Mouse (Mus musculus) intestine, embryonic 14.5 days (tissue): Measurements from ENCODE around the gene Gm37240. TPM values are rescaled to one million over a fixed set of nuclear protein-coding genes. Genes with fewer than 3 reads are reported as not detected.
A peak's percentile ranks its signal among the peaks of the same experiment; 100 is the strongest.
"Not testable (repeated sequence)": the region's sequence is repeated elsewhere in the genome, so short reads cannot be mapped to it uniquely, and the experiment has no call there.

Experiments used
- ATAC-seq: fragments of 200-750 bp; cut with Nextera tagmentation; replicated peaks from 2 replicates; pipeline ENCODE4 v1.8.0; 2017; ENCODE audit warnings: low read depth, moderate number of reproducible peaks, moderate TSS enrichment, moderate library complexity; ENCODE audit not compliant: low FRiP score, low TSS enrichment
- DNase-seq: peaks from one replicate; pipeline ENCODE4 v3.0.0-alpha.2; 2018; ENCODE audit warnings: low spot score
- H3K27ac ChIP-seq: fragments of 300-500 bp; sonication (generic); 2 replicates; pipeline ENCODE4 v1.5.1; 2014; ENCODE audit warnings: low read depth, mild to moderate bottlenecking, control low read depth
- H3K27me3 ChIP-seq: fragments of 300-500 bp; sonication (generic); replicated peaks from 2 replicates; pipeline ENCODE4 v1.6.1; 2014; ENCODE audit warnings: low read length, control low read depth; ENCODE audit not compliant: control insufficient read depth, insufficient read depth
- H3K36me3 ChIP-seq: fragments of 300-500 bp; sonication (generic); 2 replicates; pipeline ENCODE4 v1.6.1; 2014; ENCODE audit warnings: low read length, control low read depth; ENCODE audit not compliant: control insufficient read depth, insufficient read depth
- H3K4me1 ChIP-seq: fragments of 300-500 bp; sonication (generic); replicated peaks from 2 replicates; pipeline ENCODE4 v1.6.1; 2014; ENCODE audit warnings: low read length, control low read depth, mixed read lengths; ENCODE audit not compliant: control insufficient read depth, insufficient read depth
- H3K4me2 ChIP-seq: fragments of 300-500 bp; sonication (generic); 2 replicates; pipeline ENCODE4 v1.6.1; 2014; ENCODE audit warnings: low read length
- H3K4me3 ChIP-seq: fragments of 300-500 bp; sonication (generic); 2 replicates; pipeline ENCODE4 v1.5.1; 2014; ENCODE audit warnings: low read depth, low read length, control low read depth, mixed read lengths
- H3K9ac ChIP-seq: fragments of 300-500 bp; sonication (generic); 2 replicates; pipeline ENCODE4 v1.6.1; 2014; ENCODE audit warnings: mild to moderate bottlenecking, low read length
- H3K9me3 ChIP-seq: fragments of 300-500 bp; sonication (generic); 2 replicates; pipeline ENCODE4 v1.6.1; 2016; ENCODE audit warnings: low read length, control low read depth; ENCODE audit not compliant: control insufficient read depth
- WGBS: fragments of 180-500 bp; shearing (Covaris S2); extraction: QIAGEN DNeasy Blood & Tissue Kit; methylation state at CpG from one replicate; pipeline ENCODE4 v1.1.7; 2014; 5-methylcytosine and 5-hydroxymethylcytosine counted together
- polyA plus RNA-seq: library from polyadenylated mRNA; unstranded; fragments of >200 nt; fragmentation: Nextera tagmentation; extraction: Ambion mirVana; gene quantifications from 2 replicates; pipeline ENCODE4 v1.2.1, GENCODE M21; 2014

Gm37240 gene
- polyA plus RNA-seq, 1 experiment from 2014 or later: 5.3 TPM

DNA sequence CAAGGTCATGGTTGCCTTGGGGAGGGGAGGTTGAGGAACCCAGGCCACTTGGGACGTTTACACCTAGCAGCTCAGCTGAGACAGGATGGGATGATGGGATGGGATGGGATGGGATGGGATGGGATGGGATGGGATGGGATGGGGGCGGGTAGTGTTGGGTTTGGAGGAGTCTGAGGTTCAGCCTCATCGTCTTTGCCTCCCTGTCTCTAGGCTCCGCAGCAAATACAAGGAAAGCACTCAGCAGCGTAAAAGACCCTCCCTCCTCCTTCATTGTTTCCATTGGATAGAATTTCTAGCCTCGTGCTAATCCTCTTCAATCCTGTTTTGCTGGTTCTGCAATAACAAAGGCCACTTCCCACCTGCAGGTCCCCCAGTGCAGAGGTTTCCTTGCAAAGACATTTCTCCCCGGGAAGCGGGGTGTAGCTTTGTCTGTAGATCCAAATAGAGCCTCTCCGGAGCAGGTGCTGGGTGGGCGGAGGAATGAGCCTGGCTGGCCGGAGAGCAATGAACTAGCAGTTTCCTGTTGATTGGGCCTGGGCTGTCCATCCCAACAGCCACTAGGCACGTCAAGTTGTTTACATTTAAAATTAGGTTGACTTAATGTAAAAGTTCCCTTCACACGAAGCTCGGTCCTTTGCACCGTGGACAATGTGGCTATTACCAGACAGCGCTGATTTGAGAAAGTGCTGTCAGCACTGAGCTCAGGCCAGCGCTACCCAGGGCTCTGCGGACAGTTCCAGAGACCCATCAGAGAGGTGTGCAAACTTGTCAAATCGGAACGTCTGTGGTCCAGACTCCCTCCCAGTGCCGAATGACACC is 1221.9 kb downstream of the Gm37240 start:
- no peak overlapping the region for H3K27ac ChIP-seq
- no peaks in the 10 kb centered on the region for H3K9me3 ChIP-seq
- WGBS: 7% methylated on average over 21 of the region's 21 CpGs
- peaks cover 15% of the 10 kb centered on the region; the same call in 1 of the 2 replicates for H3K27me3 ChIP-seq
- H3K4me2 ChIP-seq: peak overlapping the region; percentile 46
- peak overlapping the region; percentile 19 for H3K4me3 ChIP-seq
- DNase-seq (no peak), ATAC-seq (peak; percentile 37; the same call in 1 of the 2 replicates)
- H3K4me1 ChIP-seq: peaks cover 13% of the 10 kb centered on the region
- H3K36me3 ChIP-seq: no peaks in the 10 kb centered on the region
- no peak overlapping the region for H3K9ac ChIP-seq

DNA sequence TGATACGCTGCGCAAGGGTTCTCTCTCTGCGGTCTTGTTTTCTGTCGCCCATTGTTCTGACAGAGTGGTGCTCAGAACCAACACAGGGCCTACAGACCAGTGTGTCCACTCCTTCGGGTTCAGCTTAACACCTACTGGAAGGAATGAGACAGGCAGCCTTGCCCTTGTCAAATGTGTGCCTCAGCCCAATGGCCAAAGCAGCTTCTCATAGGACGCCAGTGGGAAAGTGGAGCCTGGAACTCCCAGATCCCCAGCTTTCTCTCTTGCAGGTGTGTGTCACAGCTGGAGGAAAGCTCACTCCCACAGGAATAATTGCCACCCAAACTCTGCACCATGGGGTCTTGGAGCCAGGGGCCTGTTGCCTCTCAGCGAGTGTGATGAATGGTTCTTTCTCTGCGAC is 1222.6 kb downstream of the Gm37240 start:
- Histone ChIP-seq H3K9me3 (no peaks in the 10 kb centered on the region), H3K4me3 (no peak overlapping the region), H3K4me2 (no peak overlapping the region), H3K9ac (no peak overlapping the region), H3K36me3 (no peaks in the 10 kb centered on the region), H3K27me3 (peaks cover 15% of the 10 kb centered on the region; the same call in 1 of the 2 replicates), H3K4me1 (peaks cover 13% of the 10 kb centered on the region), H3K27ac (no peak overlapping the region)
- DNase-seq (no peak), ATAC-seq (no peak)
- 70% methylated on average over 8 of the region's 8 CpGs for WGBS

DNA sequence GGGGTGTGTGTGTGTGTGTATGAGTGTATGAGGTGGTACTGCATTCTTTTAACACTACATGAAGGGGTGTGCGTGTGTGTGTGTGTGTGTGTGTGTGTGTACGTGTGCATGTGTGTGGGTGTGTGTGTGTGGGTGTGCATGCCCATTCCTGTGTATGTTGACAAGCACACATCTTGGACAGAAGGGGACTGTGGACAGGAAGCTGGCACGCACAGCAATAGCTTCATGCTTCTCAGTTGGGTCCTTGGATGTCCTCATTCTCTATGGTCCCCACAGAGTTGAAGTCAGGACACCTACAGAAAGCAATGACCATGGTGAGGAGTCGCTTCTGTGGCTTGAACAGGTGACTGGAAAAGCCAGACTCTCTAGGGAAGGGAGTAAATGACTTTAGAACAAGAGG is 1223.5 kb downstream of the Gm37240 start:
- Histone ChIP-seq H3K4me3 (no peak overlapping the region), H3K9ac (no peak overlapping the region), H3K4me1 (peaks cover 13% of the 10 kb centered on the region), H3K36me3 (no peaks in the 10 kb centered on the region), H3K27ac (no peak overlapping the region), H3K9me3 (no peaks in the 10 kb centered on the region), H3K4me2 (no peak overlapping the region), H3K27me3 (peaks cover 15% of the 10 kb centered on the region; the same call in 1 of the 2 replicates)
- ATAC-seq (no peak), DNase-seq (no peak)
- WGBS: 87% methylated on average over 4 of the region's 4 CpGs

DNA sequence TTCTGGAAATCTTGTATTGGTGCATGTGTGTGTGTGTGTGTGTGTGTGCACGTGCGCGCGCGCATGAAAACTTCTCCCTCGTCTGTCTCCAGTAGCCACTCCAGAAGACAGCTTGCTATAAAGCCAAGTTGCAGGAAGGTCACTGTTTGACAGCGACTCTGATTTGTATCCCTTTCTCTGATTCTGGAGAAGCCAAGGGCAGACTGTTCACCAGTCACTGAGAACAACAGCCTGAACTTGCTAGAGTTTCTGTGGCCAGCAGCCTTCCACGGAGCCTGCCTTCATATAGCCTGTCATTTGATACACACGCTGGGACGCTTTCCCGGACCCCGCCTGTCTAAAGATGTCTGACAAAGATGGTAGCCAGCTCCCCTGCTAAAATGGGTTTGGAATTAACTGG is 1224.2 kb downstream of the Gm37240 start:
- no peak overlapping the region for H3K4me2 ChIP-seq
- peaks cover 13% of the 10 kb centered on the region for H3K4me1 ChIP-seq
- DNase-seq (no peak), ATAC-seq (no peak)
- H3K27me3 ChIP-seq: peaks cover 15% of the 10 kb centered on the region; the same call in 1 of the 2 replicates
- 62% methylated on average over 12 of the region's 12 CpGs for WGBS
- no peak overlapping the region for H3K9ac ChIP-seq
- no peaks in the 10 kb centered on the region for H3K9me3 ChIP-seq
- no peak overlapping the region for H3K4me3 ChIP-seq
- H3K27ac ChIP-seq: no peak overlapping the region
- no peaks in the 10 kb centered on the region for H3K36me3 ChIP-seq

DNA sequence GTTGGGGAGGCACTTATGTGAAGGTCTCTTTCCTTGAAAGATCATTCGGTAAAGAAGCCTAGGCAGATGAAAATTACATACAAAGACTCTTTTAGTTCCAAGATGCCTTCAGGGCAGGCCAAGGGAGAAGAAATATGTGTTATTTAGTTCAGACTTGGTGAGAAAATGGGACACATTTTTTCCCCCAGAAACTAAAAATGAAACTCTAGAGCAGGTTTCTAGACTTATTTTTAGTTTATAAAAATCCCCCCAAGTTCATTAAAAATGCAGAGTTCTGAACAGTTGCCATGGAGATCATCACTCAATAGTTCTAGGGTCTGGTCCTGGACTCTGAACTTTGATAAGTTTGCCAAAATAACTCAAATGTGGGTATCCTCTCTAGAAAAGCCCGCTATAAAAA is 1226.9 kb downstream of the Gm37240 start:
- H3K27ac ChIP-seq: no peak overlapping the region
- no peak overlapping the region for H3K9ac ChIP-seq
- H3K4me2 ChIP-seq: no peak overlapping the region

DNA sequence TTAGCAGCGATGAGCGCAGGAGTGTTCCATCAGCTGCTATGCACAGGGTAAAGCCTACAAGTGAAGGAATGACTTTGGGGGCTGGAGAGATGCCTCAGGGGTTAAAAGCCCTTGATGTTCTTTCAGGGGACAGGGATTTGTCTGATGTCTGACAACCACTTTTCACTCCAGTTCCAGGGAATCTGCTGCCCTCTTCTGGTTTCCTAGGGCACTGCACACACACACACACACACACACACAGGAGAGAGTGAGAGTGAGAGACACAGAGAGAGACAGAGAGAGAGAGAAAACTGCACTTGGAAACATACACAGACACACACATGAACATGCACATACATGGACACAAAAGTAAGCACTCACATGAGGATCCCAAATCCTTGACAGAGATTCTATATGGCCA is 1228.4 kb downstream of the Gm37240 start:
- Histone ChIP-seq H3K4me2 (no peak overlapping the region), H3K4me3 (no peak overlapping the region), H3K36me3 (no peaks in the 10 kb centered on the region), H3K9me3 (no peaks in the 10 kb centered on the region), H3K27me3 (no peaks in the 10 kb centered on the region), H3K9ac (no peak overlapping the region), H3K27ac (no peak overlapping the region), H3K4me1 (peaks cover 13% of the 10 kb centered on the region)
- ATAC-seq (no peak), DNase-seq (no peak)
- 100% methylated on average over 2 of the region's 2 CpGs for WGBS

More for the DNA sequence above, 1226.9 kb downstream of the Gm37240 start:
- Histone ChIP-seq H3K27me3 (peaks cover 14% of the 10 kb centered on the region; the same call in 1 of the 2 replicates), H3K36me3 (no peaks in the 10 kb centered on the region), H3K4me3 (no peak overlapping the region), H3K4me1 (peaks cover 2% of the 10 kb centered on the region; the same call in 1 of the 2 replicates), H3K9me3 (no peaks in the 10 kb centered on the region)
- DNase-seq (no peak), ATAC-seq (no peak)
- 75% methylated on average over 2 of the region's 2 CpGs for WGBS

DNA sequence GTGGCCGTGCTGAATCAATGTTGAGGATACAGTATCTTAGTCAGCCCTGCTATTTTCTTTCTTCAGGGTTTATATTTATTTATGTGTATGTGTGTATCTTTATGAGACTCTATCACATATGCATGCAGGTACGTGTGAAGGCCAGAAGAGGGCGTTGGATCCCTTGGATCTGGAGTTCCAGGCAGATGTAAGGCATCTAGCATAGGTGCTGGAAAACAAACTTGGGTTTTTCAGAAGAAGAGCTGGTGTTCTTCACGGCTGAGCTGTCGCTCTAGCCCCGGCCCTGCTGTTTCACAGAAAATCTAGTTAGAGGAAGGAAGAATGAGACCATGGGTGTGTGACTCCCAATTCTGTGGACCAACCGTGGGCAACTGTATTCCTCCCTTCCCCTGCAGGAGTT is 1229.3 kb downstream of the Gm37240 start:
- no peaks in the 10 kb centered on the region for H3K9me3 ChIP-seq
- H3K27ac ChIP-seq: no peak overlapping the region
- DNase-seq (no peak), ATAC-seq (no peak)
- no peaks in the 10 kb centered on the region for H3K27me3 ChIP-seq
- H3K36me3 ChIP-seq: no peaks in the 10 kb centered on the region
- no peak overlapping the region for H3K9ac ChIP-seq
- no peak overlapping the region for H3K4me2 ChIP-seq
- peaks cover 18% of the 10 kb centered on the region for H3K4me1 ChIP-seq
- 90% methylated on average over 7 of the region's 7 CpGs for WGBS
- no peak overlapping the region for H3K4me3 ChIP-seq

DNA sequence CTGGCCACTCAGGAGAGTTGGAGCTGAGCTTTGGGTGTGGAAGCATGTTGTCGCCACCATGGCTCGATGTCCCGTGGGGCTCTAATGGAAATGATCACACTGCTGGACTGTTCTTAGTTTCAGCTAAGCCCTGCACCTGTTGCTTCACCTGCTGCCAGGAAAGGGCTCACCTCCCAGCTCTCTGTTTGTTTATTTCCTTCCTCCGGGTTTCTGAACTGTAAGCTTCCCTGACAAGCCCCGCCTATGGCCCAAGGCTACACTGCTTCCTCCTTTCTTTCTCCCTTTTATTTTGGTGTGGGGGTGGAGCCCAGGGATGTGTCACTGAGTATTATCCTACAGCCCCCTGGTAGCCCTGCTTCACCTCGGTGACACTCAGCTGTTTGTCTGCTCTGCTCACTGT is 1230.1 kb downstream of the Gm37240 start:
- no peak overlapping the region for H3K4me2 ChIP-seq
- H3K4me3 ChIP-seq: no peak overlapping the region
- ATAC-seq (no peak), DNase-seq (no peak)
- 62% methylated on average over 6 of the region's 6 CpGs for WGBS
- no peaks in the 10 kb centered on the region for H3K36me3 ChIP-seq
- no peak overlapping the region for H3K9ac ChIP-seq
- H3K27ac ChIP-seq: no peak overlapping the region
- no peaks in the 10 kb centered on the region for H3K9me3 ChIP-seq
- H3K4me1 ChIP-seq: peaks cover 18% of the 10 kb centered on the region
- H3K27me3 ChIP-seq: no peaks in the 10 kb centered on the region

DNA sequence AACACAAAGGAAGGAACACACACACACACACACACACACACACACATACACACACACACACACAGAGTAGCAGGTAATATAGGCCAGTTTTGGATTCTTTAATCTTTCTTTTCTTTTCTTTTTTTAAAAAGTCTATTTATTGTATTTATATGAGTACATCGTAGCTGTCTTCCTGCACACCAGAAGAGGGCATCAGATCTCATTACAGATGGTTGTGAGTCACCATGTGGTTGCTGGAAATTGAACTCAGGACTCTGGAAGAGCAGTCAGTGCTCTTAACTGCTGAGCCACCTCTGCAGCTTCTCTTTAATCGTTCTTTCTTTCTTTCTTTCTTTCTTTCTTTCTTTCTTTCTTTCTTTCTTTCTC is 1231.5 kb downstream of the Gm37240 start:
- H3K9me3 ChIP-seq, DNase-seq, H3K9ac ChIP-seq, H3K36me3 ChIP-seq, ATAC-seq, H3K4me3 ChIP-seq, H3K27ac ChIP-seq, H3K27me3 ChIP-seq: not testable (repeated sequence)
- Histone ChIP-seq H3K4me1 (peaks cover 18% of the 10 kb centered on the region), H3K4me2 (peak overlapping the region; percentile 45)
- 88% methylated on average over 2 of the region's 2 CpGs for WGBS
